Mouse (Mus musculus) hindbrain, embryonic 15.5 days (tissue): ENCODE measurements around the gene Srpk2. TPM values are rescaled to one million over a fixed set of nuclear protein-coding genes. Genes with fewer than 3 reads are reported as not detected.
"Not testable (repeated sequence)": the region's sequence is repeated elsewhere in the genome, so short reads cannot be mapped to it uniquely, and the experiment has no call there.

Experiments
- ATAC-seq: fragments of 200-750 bp; cut with Nextera tagmentation; 2 replicates; pipeline ENCODE4 v1.8.0; 2017; ENCODE audit warnings: low read depth, moderate number of reproducible peaks, moderate TSS enrichment; ENCODE audit not compliant: low FRiP score
- H3K27ac ChIP-seq: fragments of 300-500 bp; sonication (generic); replicated peaks from 2 replicates; pipeline ENCODE4 v1.5.1; 2015; ENCODE audit warnings: mild to moderate bottlenecking, inconsistent platforms
- H3K27me3 ChIP-seq: fragments of 300-500 bp; sonication (generic); 2 replicates; pipeline ENCODE4 v1.6.1; 2015; ENCODE audit warnings: control low read depth, inconsistent platforms
- H3K36me3 ChIP-seq: fragments of 300-500 bp; sonication (generic); 2 replicates; pipeline ENCODE4 v1.6.1; 2015; ENCODE audit warnings: control low read depth, inconsistent platforms
- H3K4me1 ChIP-seq: fragments of 300-500 bp; sonication (generic); replicated peaks from 2 replicates; pipeline ENCODE4 v1.6.1; 2015; ENCODE audit warnings: control low read depth, inconsistent platforms
- H3K4me2 ChIP-seq: fragments of 300-500 bp; sonication (generic); 2 replicates; pipeline ENCODE4 v1.6.1; 2015; ENCODE audit warnings: moderate library complexity, mild to moderate bottlenecking, inconsistent platforms
- H3K4me3 ChIP-seq: fragments of 300-500 bp; sonication (generic); 2 replicates; pipeline ENCODE4 v1.5.1; 2015; ENCODE audit warnings: mild to moderate bottlenecking, inconsistent platforms
- H3K9ac ChIP-seq: fragments of 300-500 bp; sonication (generic); 2 replicates; pipeline ENCODE4 v1.6.1; 2015; ENCODE audit warnings: inconsistent platforms
- H3K9me3 ChIP-seq: fragments of 300-500 bp; sonication (generic); 2 replicates; pipeline ENCODE4 v1.6.1; 2016; ENCODE audit warnings: control low read depth, inconsistent platforms
- WGBS: fragments of 180-500 bp; shearing (Covaris S2); methylation state at CpG from one replicate; pipeline ENCODE4 v1.1.7; 2015; 5-methylcytosine and 5-hydroxymethylcytosine counted together
- polyA plus RNA-seq: library from polyadenylated mRNA; unstranded; fragments of >200 nt; fragmentation: Nextera tagmentation; extraction: Ambion mirVana; gene quantifications from 2 replicates; pipeline ENCODE4 v1.2.1, GENCODE M21; 2015

Gene Srpk2
- polyA plus RNA-seq, 1 experiment from 2014 or later = 101 TPM

DNA sequence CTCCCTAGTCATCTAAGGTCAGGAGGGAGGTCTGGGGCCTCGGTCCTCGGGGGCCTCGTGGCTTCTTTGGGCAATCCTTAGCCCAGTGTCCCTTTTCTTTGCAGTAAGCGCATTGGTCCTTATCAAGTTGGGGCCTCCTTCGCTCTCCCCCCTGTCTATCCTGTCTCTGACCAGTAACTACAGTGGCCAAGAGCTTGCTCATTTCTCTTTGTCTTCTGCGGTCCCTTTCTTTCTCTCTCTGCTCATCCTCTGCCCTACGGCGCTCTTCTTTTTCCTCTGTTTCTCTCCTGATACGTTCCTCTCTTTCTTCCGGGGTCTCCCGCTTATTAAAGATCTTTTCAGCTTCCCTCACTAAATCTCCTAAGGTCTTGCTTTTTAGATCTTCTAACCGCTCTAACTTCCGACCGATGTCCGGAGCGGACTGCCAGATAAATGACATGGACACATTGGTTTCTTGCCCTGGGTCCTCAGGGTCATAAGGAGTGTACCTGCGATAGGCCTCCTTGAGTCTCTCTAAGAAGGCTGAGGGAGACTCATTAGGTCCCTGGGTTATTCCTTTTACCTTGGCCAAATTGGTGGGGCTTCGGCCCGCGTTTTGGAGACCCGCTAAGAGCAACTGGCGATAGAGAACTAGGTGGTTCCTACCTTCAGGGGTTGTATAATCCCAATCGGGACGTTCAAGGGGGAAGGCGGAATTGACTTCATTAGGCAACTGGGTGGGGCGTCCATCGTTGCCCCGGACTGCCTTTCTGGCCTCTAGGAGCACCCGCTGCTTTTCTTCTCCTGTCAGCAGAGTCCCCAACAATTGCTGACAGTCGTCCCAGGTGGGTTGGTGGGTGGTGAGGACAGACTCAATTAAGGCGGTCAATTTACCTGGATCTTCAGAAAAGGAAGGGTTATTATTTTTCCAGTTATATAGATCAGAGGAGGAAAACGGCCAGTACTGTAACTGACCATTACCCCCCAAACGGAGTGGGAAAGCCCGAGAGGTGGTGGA, 22.5 kb upstream of the Srpk2 start:
- Histone ChIP-seq H3K36me3 (peaks cover 50% of the 10 kb centered on the region), H3K9me3 (peaks cover 18% of the 10 kb centered on the region)
- WGBS = 98% methylated on average over 29 of the region's 34 CpGs
- H3K9ac ChIP-seq, ATAC-seq, H3K4me2 ChIP-seq, H3K27ac ChIP-seq, H3K4me1 ChIP-seq, H3K4me3 ChIP-seq, H3K27me3 ChIP-seq: not testable (repeated sequence)

DNA sequence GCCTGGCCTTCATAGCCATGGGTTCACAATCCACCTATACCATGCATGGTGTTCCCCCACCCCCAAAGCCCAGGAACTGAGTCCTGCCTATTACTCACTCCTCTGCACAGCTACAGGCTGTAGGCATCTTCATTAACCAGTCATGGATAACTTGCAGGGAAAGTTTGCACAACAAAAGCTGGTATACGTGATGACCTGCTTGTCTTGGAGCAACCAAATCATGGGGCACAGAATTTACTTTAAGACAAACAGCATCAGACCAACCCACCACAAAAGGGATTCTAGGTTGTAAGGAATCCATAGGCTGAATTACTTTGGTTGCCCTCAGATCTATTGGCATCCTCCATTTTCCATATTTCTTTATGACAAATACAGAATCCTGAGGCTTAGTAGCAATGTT, 13.0 kb upstream of the Srpk2 start:
- Histone ChIP-seq H3K4me3 (no peak overlapping the region), H3K27ac (no peak overlapping the region), H3K27me3 (no peaks in the 10 kb centered on the region), H3K9me3 (peaks cover 16% of the 10 kb centered on the region), H3K9ac (no peak overlapping the region), H3K36me3 (peaks cover 22% of the 10 kb centered on the region), H3K4me2 (no peak overlapping the region), H3K4me1 (no peaks in the 10 kb centered on the region)
- 97% methylated on average over 1 of the region's 1 CpGs for WGBS
- no peak for ATAC-seq

DNA sequence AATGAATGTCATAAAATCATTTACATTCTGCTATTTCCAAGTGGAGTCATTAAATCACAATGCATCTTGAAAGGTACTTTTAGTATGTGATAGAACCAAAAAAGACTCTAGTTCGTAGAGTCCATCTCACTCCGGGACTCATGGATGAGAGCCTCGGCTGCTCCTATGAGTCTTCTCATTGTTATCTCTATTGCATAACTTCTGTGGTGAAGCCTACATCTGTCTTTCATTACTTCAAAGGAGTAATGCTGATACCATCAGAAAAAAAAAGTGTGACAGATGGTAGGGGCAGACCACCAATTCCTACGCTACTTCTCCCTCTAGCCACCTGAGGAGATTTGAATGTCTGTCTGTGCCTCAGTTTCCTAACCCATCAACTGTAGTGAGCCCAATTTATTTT, 986 bp downstream of the Srpk2 start:
- no peak overlapping the region for H3K9ac ChIP-seq
- no peaks in the 10 kb centered on the region for H3K36me3 ChIP-seq
- no peaks in the 10 kb centered on the region for H3K27me3 ChIP-seq
- H3K9me3 ChIP-seq = no peaks in the 10 kb centered on the region
- H3K4me3 ChIP-seq = no peak overlapping the region
- no peak overlapping the region for H3K27ac ChIP-seq
- ATAC-seq = no peak
- 94% methylated on average over 4 of the region's 4 CpGs for WGBS
- no peak overlapping the region for H3K4me2 ChIP-seq
- no peaks in the 10 kb centered on the region for H3K4me1 ChIP-seq

DNA sequence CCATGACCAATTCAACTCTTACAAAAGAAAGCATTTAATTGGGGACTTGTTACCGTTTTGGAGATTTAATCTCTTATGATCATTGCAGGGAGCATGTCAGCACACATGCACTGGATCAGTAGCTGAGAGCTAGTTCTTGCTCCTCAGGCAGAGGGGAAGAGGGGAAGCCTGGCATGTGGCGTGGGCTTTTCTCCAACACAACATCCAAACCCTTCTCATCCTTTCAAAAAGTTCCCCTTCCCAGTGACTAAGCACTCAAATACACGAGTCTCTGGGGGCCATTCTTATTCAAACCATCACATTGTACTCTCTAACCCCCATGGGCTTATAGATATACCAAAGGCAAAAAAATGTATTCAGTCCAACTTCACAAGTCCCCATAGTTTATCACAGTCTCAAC, 5.4 kb downstream of the Srpk2 start:
- WGBS = 62% methylated on average over 3 of the region's 3 CpGs
- peaks cover 14% of the 10 kb centered on the region for H3K4me1 ChIP-seq
- H3K4me3 ChIP-seq = no peak overlapping the region
- no peak overlapping the region for H3K9ac ChIP-seq
- H3K9me3 ChIP-seq = no peaks in the 10 kb centered on the region
- ATAC-seq = no peak
- no peaks in the 10 kb centered on the region for H3K36me3 ChIP-seq
- no peak overlapping the region for H3K27ac ChIP-seq
- no peak overlapping the region for H3K4me2 ChIP-seq
- no peaks in the 10 kb centered on the region for H3K27me3 ChIP-seq

DNA sequence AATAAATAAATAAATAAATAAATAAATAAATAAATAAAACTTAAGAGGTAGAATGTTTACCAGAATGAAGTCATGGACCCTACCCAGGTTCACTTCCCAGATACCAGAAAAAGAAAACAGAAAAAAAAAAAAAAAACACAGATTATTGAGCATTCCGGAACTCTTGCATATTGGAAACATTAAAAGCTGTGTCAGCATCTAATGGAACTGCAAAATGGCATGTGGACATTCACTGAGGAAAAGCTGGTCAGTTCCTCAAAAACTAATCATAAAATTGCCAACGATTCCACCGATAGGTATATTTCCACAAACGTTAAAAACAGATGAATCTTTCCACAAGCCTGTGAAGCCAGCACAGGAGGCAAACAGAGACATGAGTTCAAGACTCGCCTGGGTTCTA, 6.5 kb downstream of the Srpk2 start:
- no peak overlapping the region for H3K4me2 ChIP-seq
- H3K4me3 ChIP-seq = no peak overlapping the region
- 94% methylated on average over 5 of the region's 5 CpGs for WGBS
- H3K9me3 ChIP-seq = no peaks in the 10 kb centered on the region
- no peak overlapping the region for H3K9ac ChIP-seq
- peaks cover 19% of the 10 kb centered on the region for H3K4me1 ChIP-seq
- H3K27me3 ChIP-seq = no peaks in the 10 kb centered on the region
- no peaks in the 10 kb centered on the region for H3K36me3 ChIP-seq
- ATAC-seq = no peak
- no peak overlapping the region for H3K27ac ChIP-seq

DNA sequence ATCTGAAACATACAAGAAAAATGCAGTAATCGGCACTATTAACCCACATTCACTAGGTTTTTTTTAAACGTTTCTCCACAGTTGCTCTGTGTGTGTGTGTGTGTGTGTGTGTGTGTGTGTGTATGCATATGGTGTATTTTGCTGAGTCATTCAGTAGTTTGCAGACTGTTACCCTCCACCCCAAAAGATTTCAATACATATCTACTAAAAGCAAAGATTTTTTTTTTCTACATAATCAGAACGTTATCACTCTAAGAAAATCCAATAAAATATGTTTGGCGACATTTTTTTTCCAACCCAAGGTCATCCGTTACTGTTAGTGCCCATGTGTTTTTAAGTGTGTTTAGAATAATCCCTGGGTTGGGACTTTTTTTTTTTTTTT, 7.4 kb downstream of the Srpk2 start:
- no peaks in the 10 kb centered on the region for H3K36me3 ChIP-seq
- H3K9ac ChIP-seq = no peak overlapping the region
- 86% methylated on average over 5 of the region's 5 CpGs for WGBS
- no peak overlapping the region for H3K27ac ChIP-seq
- no peak overlapping the region for H3K4me3 ChIP-seq
- H3K4me1 ChIP-seq = peaks cover 19% of the 10 kb centered on the region
- H3K27me3 ChIP-seq = no peaks in the 10 kb centered on the region
- no peaks in the 10 kb centered on the region for H3K9me3 ChIP-seq
- no peak for ATAC-seq
- H3K4me2 ChIP-seq = no peak overlapping the region

DNA sequence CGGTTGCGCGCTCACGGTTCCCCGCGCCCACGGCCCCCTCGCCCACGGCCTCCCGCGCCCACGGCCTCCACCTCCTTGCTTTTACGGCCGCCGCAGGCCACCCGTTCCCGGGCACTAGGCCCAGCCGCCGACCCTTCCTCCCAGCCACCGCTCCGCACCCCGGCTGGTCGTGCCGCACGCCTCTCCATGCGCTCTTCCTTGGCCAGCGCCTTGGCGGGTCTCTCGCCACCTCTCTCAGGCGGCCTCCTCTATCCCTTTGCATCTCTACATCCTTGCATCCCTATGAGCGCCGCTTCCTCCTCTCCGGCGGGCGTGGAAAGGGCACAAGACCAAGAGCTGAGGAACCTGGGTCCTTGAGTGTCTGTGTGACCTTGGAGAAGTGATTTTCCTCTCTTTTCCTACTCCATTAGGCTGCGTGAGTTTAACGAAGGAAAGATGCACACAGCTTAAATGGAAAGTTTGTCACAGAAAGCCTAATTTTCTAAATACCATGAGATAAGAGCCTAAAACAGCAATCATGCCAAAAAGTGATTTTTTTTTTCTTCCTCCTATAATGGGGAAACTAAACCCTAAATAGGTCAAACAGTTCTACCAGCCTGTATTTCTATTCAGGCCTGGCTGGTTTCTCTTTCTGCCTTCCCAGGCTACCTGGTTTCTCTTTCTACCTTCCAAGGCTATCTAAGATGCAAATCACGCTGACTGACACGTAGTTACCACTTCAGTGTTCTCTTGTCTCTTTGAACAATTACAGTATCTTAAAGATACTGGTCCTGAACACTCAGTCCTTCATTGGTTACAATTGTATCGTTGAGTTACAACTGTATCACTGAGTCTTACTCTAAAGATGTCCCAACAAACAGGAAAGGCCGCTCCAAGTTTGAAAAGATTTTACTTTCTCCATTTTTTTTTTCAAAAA, 8.0 kb downstream of the Srpk2 start:
- peak; percentile 65 for ATAC-seq
- 7% methylated on average over 41 of the region's 41 CpGs for WGBS
- H3K27ac ChIP-seq = peak overlapping the region; percentile 89
- H3K9me3 ChIP-seq = no peaks in the 10 kb centered on the region
- no peaks in the 10 kb centered on the region for H3K36me3 ChIP-seq
- H3K27me3 ChIP-seq = no peaks in the 10 kb centered on the region
- peaks cover 19% of the 10 kb centered on the region for H3K4me1 ChIP-seq
- peak overlapping the region; percentile 82 for H3K4me3 ChIP-seq
- peak overlapping the region; percentile 79 for H3K9ac ChIP-seq
- peak overlapping the region; percentile 91 for H3K4me2 ChIP-seq

DNA sequence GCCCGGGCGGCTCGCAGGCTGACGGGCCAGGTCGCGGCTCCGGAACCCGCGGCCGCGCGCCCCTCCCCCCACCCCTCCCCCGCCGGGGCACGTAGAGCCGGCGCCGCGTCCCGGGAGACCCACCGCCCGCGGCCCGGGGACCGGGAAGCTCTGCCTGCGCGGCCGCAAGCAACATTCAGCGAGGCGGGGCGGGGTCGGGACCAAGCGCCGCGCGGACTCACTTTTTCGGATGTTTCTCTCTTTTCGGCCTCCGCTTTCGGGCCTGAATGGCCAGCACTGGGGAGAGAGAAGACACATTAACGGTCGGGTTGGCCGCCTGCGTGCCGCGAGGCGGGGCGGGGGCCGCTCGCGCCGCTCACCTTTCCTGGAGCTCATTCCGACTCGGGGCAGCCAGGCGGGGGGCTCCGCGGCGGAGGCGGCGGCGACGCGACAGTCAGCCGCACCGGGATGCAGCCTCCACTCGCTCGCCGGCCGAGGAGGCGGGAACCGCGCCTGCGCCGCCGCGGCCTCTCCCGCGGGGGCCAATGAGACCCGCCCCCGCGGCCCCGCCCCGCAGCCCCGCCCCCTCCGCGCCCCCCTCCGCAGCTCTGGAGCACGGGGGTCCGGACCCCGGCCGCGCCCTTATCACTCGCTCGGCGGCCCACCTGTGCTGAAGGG, 8.8 kb downstream of the Srpk2 start:
- H3K9ac ChIP-seq = peak overlapping the region; percentile 79
- peak overlapping the region; percentile 82 for H3K4me3 ChIP-seq
- WGBS = under 1% methylated on average over 74 of the region's 95 CpGs
- peaks cover 19% of the 10 kb centered on the region for H3K4me1 ChIP-seq
- ATAC-seq = peak; percentile 87
- no peaks in the 10 kb centered on the region for H3K9me3 ChIP-seq
- H3K36me3 ChIP-seq = no peaks in the 10 kb centered on the region
- peak overlapping the region; percentile 89 for H3K27ac ChIP-seq
- no peaks in the 10 kb centered on the region for H3K27me3 ChIP-seq
- H3K4me2 ChIP-seq = peak overlapping the region; percentile 91

DNA sequence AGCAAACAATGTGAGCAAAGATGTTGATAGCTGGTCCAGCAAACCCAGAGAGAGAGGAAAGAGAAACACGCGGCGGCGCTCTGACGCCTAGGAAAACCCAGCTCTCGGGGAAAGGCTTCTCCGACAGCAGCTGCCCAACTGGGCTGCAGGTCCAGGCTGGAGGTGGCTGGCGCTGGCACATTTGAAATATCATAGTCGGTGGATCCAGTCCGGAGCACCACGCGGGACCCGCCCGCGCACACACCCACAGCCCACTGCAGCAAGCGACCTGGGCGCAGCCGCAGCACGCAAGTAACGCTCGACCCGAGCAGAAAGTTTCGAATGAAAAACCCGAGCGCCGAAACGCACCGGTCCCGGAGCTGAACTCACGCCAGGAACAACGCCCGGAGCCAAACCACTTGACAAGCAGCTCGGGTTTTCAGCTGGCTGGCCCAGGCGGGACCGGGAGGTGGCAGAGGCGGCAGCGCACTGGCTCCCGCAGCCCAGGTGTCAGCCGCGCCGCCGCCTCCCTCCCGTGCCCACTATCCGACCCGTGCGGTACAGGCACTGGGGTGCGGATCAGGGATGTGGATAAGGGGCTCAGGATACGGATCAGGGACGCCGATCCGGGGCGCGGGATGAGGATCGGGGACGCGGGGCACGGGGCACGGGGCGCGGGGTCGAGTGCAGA, 9.5 kb downstream of the Srpk2 start:
- Histone ChIP-seq H3K4me2 (peak overlapping the region; percentile 91), H3K9me3 (no peaks in the 10 kb centered on the region), H3K36me3 (no peaks in the 10 kb centered on the region), H3K4me3 (peak overlapping the region; percentile 82), H3K27me3 (no peaks in the 10 kb centered on the region), H3K4me1 (peaks cover 19% of the 10 kb centered on the region), H3K9ac (peak overlapping the region; percentile 79), H3K27ac (peak overlapping the region; percentile 89)
- WGBS = under 1% methylated on average over 48 of the region's 61 CpGs
- peak; percentile 69 for ATAC-seq

DNA sequence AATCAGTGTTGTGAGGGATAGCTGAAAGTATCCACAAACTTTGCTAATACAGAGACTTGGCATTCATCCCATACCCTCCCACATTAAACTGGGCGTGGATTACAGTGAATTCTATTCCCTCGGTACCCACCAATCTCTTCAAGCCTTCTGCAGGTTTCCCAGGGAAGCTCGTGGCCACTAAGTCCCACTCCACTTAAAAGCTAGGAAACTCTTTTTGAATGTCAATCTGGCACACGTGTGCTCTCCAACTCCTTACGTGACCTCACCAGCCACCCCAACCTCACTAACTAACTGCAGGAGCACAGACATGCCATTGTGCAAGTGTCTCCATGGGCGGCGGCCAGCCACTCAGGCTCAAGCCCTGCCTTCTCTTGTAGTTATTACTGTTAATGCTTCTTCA, 12.3 kb downstream of the Srpk2 start:
- Histone ChIP-seq H3K9ac (no peak overlapping the region), H3K27ac (no peak overlapping the region), H3K9me3 (no peaks in the 10 kb centered on the region), H3K4me2 (no peak overlapping the region), H3K36me3 (no peaks in the 10 kb centered on the region), H3K27me3 (no peaks in the 10 kb centered on the region), H3K4me1 (peaks cover 19% of the 10 kb centered on the region), H3K4me3 (no peak overlapping the region)
- WGBS = 56% methylated on average over 7 of the region's 7 CpGs
- no peak for ATAC-seq

DNA sequence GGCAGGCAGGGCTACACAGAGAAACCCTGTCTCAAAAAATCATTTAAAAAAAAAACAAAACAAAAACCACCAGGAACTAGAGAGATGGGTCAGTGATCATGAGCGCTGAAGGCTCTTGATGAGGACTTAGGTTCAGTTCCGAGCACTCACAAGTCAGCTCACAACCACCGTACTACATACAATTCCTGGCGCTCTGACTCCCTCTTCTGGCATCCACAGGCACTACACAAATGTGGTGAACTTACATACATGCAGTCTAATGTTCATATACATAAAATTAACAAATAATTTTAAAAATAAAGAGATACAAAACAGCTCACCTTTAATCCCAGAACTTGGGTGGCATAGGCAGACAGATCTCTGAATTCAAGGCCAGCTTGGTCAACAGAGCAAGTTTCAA, 13.5 kb downstream of the Srpk2 start:
- no peaks in the 10 kb centered on the region for H3K27me3 ChIP-seq
- no peak overlapping the region for H3K27ac ChIP-seq
- WGBS = 87% methylated on average over 4 of the region's 4 CpGs
- H3K9ac ChIP-seq = no peak overlapping the region
- peaks cover 11% of the 10 kb centered on the region for H3K4me1 ChIP-seq
- no peak overlapping the region for H3K4me3 ChIP-seq
- H3K36me3 ChIP-seq = no peaks in the 10 kb centered on the region
- no peaks in the 10 kb centered on the region for H3K9me3 ChIP-seq
- ATAC-seq = no peak
- no peak overlapping the region for H3K4me2 ChIP-seq
